Mouse (Mus musculus) thymus, adult 2 months (tissue): ENCODE measurements around the gene Rfc4.

Experiments used
- CTCF ChIP-seq: fragments of 200-500 bp; IDR thresholded peaks from 2 replicates; pipeline ENCODE4 v1.5.1; 2012; ENCODE audit warnings: mild to moderate bottlenecking, control low read depth, low read length, moderate library complexity, borderline replicate concordance; ENCODE audit not compliant: control insufficient read depth, poor library complexity, insufficient read depth; ENCODE audit errors: extremely low read depth
- POLR2A ChIP-seq: fragments of 200-500 bp; IDR thresholded peaks from 2 replicates; pipeline ENCODE4 v1.6.1; 2012; ENCODE audit warnings: mild to moderate bottlenecking, low read length, control low read depth, moderate library complexity; ENCODE audit not compliant: control insufficient read depth, poor library complexity, insufficient read depth; ENCODE audit errors: extremely low read depth

DNA sequence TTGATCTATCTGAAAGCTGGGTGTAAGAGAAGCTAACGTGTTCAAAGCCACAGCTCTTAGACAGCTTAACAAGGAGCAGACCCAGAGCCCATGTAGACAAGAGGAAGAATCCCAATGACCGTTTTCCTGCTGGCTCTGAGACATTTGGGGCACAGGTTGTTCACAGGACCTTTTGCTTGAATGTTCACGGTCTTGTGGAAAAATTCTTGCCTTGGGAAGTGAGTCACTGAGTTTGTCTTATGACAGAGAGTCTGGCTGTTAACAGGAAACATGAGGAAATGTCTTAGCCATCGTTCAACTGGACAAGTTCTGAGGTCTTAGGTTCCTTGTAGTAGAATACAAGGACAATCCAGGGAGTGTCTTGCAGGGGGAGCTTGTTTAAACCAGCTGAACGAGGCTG lies 39.5 kb upstream of the Rfc4 start:
- TF ChIP-seq CTCF (no peak), POLR2A (no peak)
